Mouse (Mus musculus) intestine, postnatal 0 days (tissue): ENCODE measurements at regions not wholly inside any gene's neighbourhood (a gene's known extent, or its start where the extent isn't known, plus 50 kb on each side); places are given as distances from the start of the nearest gene placed in this dataset.
A peak's percentile ranks its signal among the peaks of the same experiment; 100 is the strongest.

Experiments
- ATAC-seq: fragments of 200-750 bp; cut with Nextera tagmentation; 2 replicates; pipeline ENCODE4 v1.8.0; 2017; ENCODE audit warnings: mild to moderate bottlenecking, moderate TSS enrichment, moderate library complexity
- H3K27ac ChIP-seq: fragments of 300-500 bp; sonication (generic); 2 replicates; pipeline ENCODE4 v1.5.1; 2014; ENCODE audit warnings: mild to moderate bottlenecking, low read depth, low read length, moderate library complexity
- H3K27me3 ChIP-seq: fragments of 300-500 bp; sonication (generic); replicated peaks from 2 replicates; pipeline ENCODE4 v1.6.1; 2014; ENCODE audit warnings: low read length, mixed read lengths; ENCODE audit not compliant: control insufficient read depth, insufficient read depth
- H3K36me3 ChIP-seq: fragments of 300-500 bp; sonication (generic); 2 replicates; pipeline ENCODE4 v1.6.1; 2014; ENCODE audit warnings: mild to moderate bottlenecking, moderate library complexity; ENCODE audit not compliant: control insufficient read depth, insufficient read depth
- H3K4me1 ChIP-seq: fragments of 300-500 bp; sonication (generic); replicated peaks from 2 replicates; pipeline ENCODE4 v1.6.1; 2014; ENCODE audit warnings: antibody characterized with exemption, low read length, mixed read lengths; ENCODE audit not compliant: control insufficient read depth, insufficient read depth
- H3K4me2 ChIP-seq: fragments of 300-500 bp; sonication (generic); replicated peaks from 2 replicates; pipeline ENCODE4 v1.6.1; 2014; ENCODE audit warnings: low read depth, mild to moderate bottlenecking, moderate library complexity
- H3K4me3 ChIP-seq: fragments of 300-500 bp; sonication (generic); 2 replicates; pipeline ENCODE4 v1.5.1; 2014; ENCODE audit warnings: low read depth, low read length
- H3K9ac ChIP-seq: fragments of 300-500 bp; sonication (generic); 2 replicates; pipeline ENCODE4 v1.6.1; 2014; ENCODE audit warnings: mild to moderate bottlenecking, low read depth, low read length
- H3K9me3 ChIP-seq: fragments of 300-500 bp; sonication (generic); 2 replicates; pipeline ENCODE4 v1.6.1; 2016; ENCODE audit warnings: mixed run types; ENCODE audit not compliant: control insufficient read depth
- CTCF ChIP-seq: sonication (generic); IDR thresholded peaks from 2 replicates; pipeline ENCODE4 v1.5.1; 2016; ENCODE audit warnings: low read depth, mild to moderate bottlenecking, control low read depth, antibody characterized with exemption, moderate library complexity
- WGBS: fragments of 180-500 bp; shearing (Covaris S2); extraction: QIAGEN DNeasy Blood & Tissue Kit; methylation state at CpG from one replicate; pipeline ENCODE4 v1.1.7; 2014; 5-methylcytosine and 5-hydroxymethylcytosine counted together

DNA sequence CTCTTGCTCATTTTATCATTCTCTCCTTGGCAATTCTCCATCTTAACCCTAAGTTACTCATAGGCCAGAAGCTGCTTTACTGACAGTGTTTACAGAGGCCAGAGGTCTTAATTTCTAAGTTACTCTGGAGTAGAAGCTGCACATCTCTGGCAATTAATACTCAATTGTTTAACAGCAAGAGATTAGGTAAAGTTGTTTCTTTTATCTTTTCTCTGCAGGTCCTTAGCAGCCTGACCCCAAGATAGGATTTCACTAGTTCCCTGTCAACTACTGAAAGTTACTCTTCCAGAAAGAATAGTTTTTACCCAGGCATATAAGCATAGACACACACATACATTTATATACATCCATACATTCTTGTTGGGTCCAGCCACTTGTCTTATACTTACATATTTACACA, 3131.2 kb upstream of the A830018L16Rik start:
- H3K27me3 ChIP-seq, result no peaks in the 10 kb centered on the region
- H3K4me3 ChIP-seq, result no peak overlapping the region
- H3K4me2 ChIP-seq, result no peak overlapping the region
- no peaks in the 10 kb centered on the region for H3K9me3 ChIP-seq
- H3K36me3 ChIP-seq, result no peaks in the 10 kb centered on the region
- no peaks in the 10 kb centered on the region for H3K4me1 ChIP-seq
- no peak overlapping the region for H3K27ac ChIP-seq
- ATAC-seq, result no peak
- H3K9ac ChIP-seq, result no peak overlapping the region
- TF ChIP-seq CTCF, result no peak

- no peak overlapping the region for H3K4me3 ChIP-seq
- ATAC-seq, result no peak
- no peaks in the 10 kb centered on the region for H3K9me3 ChIP-seq
- no peaks in the 10 kb centered on the region for H3K36me3 ChIP-seq
- H3K4me1 ChIP-seq, result no peaks in the 10 kb centered on the region
- TF ChIP-seq CTCF, result peak; percentile 38
- 35% methylated on average over 1 of the region's 1 CpGs for WGBS
- no peak overlapping the region for H3K9ac ChIP-seq
- H3K4me2 ChIP-seq, result no peak overlapping the region
- no peaks in the 10 kb centered on the region for H3K27me3 ChIP-seq
- no peak overlapping the region for H3K27ac ChIP-seq
Observed at GRCm38 (mm10) chr1:8287552-8287951, 3126.4 kb upstream of the A830018L16Rik start.
